Mouse (Mus musculus) bone marrow, adult 2 months (tissue): Measurements from ENCODE around the gene Fam84b. TPM values are rescaled to one million over a fixed set of nuclear protein-coding genes. Genes with fewer than 3 reads are reported as not detected.

Source experiments
- H3K27ac ChIP-seq: fragments of 200-500 bp; 2 replicates; pipeline ENCODE4 v1.5.1; 2012; ENCODE audit warnings: low read depth, mild to moderate bottlenecking, control low read depth, inconsistent platforms, low read length; ENCODE audit not compliant: control insufficient read depth, poor library complexity, insufficient read depth
- H3K4me1 ChIP-seq: fragments of 200-500 bp; 2 replicates; pipeline ENCODE4 v1.6.1; 2011; ENCODE audit warnings: low read length; ENCODE audit not compliant: control insufficient read depth, insufficient read depth
- H3K4me3 ChIP-seq: fragments of 200-500 bp; replicated peaks from 2 replicates; pipeline ENCODE3; 2011; ENCODE audit warnings: mild to moderate bottlenecking, low read depth, low read length, control low read depth; ENCODE audit not compliant: control insufficient read depth
- CTCF ChIP-seq: fragments of 200-500 bp; IDR thresholded peaks from 2 replicates; pipeline ENCODE4 v1.5.1; 2011; ENCODE audit warnings: low read length, control low read depth; ENCODE audit not compliant: control insufficient read depth, insufficient read depth
- POLR2A ChIP-seq: fragments of 200-500 bp; IDR thresholded peaks from 2 replicates; pipeline ENCODE4 v1.6.1; 2011; ENCODE audit warnings: low read depth, mild to moderate bottlenecking, control low read depth, low read length, borderline replicate concordance; ENCODE audit not compliant: control insufficient read depth
- WGBS: fragments of 180-500 bp; shearing (Covaris S2); methylation state at CpG from one replicate; pipeline ENCODE4 v1.1.7; 2018; 5-methylcytosine and 5-hydroxymethylcytosine counted together
- polyA plus RNA-seq: library from polyadenylated mRNA; stranded (reverse); fragments of >200 nt; gene quantifications from 2 replicates; pipeline ENCODE4 v1.2.4, GENCODE M21; 2011; ENCODE audit warnings: low replicate concordance; ENCODE audit not compliant: missing spikeins, insufficient read depth, insufficient read length

Gene Fam84b
- polyA plus RNA-seq, 1 experiment, result 1.8 TPM

DNA sequence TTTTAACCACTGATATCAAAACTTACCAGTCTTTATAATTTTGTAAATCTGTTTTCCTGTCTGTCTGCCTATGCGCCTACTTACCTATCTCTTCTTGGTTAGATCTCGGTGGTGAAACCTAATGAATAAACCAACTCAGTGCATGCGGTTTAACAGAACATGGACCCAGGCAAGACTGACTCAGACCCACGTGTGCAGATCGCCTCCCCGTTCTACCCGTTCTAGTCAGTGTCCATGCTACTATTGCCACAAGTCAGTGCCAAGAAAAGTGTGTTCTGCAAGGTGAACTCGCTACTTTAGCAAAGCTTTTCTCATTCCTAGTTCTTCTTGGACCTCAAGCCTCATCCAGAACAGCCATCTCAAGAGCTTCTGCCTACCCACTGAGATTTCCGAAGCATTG lies 15.9 kb downstream of the Fam84b start:
- no peak overlapping the region for H3K27ac ChIP-seq
- no peak overlapping the region for H3K4me3 ChIP-seq
- H3K4me1 ChIP-seq, result peaks cover 1% of the 10 kb centered on the region
- TF ChIP-seq CTCF (no peak), POLR2A (no peak)
- WGBS, result 81% methylated on average over 9 of the region's 9 CpGs

DNA sequence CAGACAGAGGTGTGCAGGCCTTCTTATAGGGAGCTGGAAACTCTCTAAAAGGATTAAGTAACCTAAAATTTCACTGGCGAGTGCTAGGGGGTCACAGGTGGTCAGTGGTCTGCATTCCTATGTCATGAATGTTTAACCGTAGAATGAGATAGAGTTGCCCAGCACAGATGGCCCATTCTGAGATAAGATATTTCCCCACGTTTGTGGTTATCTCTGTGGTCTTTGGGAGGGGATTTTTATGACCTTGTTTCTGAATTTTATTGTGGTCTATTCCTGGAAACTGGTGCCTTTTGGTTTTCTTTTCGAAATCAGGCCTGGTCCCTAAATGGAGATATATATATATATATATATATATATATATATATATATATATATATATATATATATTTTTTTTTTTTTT lies 17.3 kb downstream of the Fam84b start:
- H3K4me1 ChIP-seq, result peaks cover 1% of the 10 kb centered on the region
- TF ChIP-seq CTCF, result no peak
- TF ChIP-seq POLR2A, result no peak
- WGBS, result 19% methylated on average over 4 of the region's 4 CpGs
- no peak overlapping the region for H3K4me3 ChIP-seq
- H3K27ac ChIP-seq, result no peak overlapping the region

DNA sequence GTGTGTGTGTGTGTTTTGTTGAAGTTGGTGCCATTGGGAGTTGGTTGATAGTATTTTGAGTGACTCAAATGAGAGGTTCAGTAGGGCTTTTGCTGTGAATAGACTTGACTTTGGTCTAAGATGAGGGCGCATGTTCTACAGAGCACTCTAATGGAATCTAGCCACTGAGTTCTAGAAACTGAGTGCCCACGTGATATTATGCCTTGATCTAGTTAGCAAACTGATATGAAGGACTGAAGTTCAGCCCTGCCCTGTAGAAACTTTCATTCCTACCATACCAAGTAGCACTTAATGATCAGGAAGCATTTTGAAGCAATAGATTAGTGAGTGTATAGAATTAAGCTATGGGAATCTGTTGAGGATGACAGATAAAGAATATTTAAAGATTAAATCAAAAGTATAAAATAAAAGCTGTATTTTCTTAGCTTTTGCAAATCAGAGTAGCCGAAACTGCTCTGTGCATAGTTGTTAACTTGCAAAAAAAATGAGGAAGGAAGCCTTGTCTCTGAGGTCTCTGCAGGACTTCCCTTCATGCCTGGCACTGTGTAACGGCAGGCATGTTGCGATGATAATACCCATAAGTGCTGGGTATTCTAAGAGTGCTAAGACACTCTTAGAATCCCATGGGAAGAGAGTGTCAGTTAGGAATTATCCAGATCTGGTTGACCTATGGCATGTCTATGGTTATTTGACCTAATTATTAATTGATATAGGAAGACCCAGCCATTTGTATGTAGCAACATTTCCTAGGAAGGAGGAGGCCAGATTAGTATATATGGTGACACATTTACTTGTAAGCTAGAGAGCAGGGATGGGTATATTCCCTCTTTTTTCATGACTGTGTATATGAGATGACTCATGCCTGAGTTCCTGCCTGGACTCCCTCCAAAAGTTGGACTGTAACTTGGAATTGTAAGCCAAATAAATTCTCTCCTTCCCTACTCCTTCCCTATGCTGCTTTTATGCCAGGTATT lies 18.7 kb downstream of the Fam84b start:
- Histone ChIP-seq H3K4me1 (peaks cover 1% of the 10 kb centered on the region), H3K4me3 (no peak overlapping the region), H3K27ac (no peak overlapping the region)
- TF ChIP-seq CTCF (no peak), POLR2A (no peak)
- WGBS, result 20% methylated on average over 5 of the region's 5 CpGs

DNA sequence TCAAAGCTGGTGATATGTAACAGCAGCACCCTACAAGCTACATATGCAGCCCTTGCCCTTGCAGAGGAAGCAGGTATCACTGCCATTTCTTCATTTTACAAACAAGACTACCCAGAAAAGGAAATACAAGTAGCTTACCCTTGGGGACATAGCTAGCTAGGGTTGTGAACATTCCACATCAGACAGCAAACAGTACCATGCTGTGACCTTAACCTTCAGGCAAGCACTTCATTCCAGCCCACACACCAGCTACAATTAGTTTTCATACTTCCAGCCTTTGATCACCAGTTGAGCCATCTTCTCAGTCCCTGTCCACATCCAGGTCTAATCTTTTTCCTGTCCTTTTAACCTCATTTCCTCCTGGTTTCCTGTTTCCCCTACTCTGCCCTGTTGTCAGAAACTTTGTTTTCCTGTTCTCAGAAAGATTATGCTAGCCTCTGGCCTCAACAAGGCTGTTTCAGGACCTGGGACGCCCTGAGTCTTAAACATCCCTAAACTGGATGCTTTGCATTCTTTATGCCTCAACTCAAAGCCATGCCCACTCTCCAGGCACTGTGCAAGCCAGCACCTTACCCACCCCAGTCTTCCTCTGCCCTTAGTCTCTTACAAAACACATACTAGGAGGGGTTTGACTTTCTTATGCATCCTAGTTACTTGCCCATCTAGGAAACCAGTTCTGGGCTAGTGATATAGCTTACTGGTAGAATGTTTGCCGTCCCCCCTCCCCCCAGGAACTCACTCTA lies 19.9 kb downstream of the Fam84b start:
- H3K4me3 ChIP-seq, result no peak overlapping the region
- H3K27ac ChIP-seq, result no peak overlapping the region
- 18% methylated on average over 2 of the region's 2 CpGs for WGBS
- TF ChIP-seq CTCF (no peak), POLR2A (no peak)
- peaks cover 1% of the 10 kb centered on the region for H3K4me1 ChIP-seq

DNA sequence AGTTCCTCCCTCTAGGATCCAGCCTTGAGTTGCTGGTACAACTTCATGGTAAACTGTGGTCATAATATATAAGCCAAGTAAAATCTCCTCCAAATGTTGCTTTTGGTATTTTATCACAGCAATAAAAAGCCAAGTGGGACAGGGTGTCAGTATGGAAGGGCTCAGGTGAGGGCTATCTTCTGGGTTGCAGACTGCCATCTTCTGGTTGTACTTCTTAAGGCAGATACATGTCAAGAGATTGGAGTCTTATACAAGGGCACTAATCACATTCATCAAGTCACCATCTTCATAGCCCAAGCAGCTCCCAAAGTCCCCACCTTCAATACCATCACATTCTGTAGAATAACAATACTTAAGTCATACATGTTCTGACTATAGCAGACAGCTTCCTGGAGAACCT lies 21.0 kb downstream of the Fam84b start:
- H3K4me1 ChIP-seq, result peaks cover 1% of the 10 kb centered on the region; the same call in 1 of the 2 replicates

DNA sequence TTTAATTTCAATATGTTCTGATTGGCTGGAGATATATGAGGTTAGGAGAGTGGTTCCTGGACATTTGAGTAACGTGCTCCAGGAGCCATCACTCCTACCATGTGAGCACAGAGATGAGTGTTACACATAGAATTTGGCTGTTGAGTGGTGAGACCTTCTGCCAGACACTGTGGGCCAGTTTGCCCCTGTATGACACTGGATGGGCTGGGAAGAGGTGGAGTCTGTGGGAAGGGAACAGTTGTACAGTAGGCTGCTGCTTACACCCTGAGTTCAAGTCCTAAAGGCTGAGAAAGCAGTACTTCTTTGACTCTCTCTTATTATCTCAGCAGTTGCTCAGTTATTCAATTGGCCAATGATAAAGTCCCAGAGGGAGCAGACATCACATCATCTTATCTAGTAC lies 27.4 kb downstream of the Fam84b start:
- H3K27ac ChIP-seq, result no peak overlapping the region
- 53% methylated on average over 1 of the region's 1 CpGs for WGBS
- peaks cover 2% of the 10 kb centered on the region; the same call in 1 of the 2 replicates for H3K4me1 ChIP-seq
- H3K4me3 ChIP-seq, result no peak overlapping the region
- TF ChIP-seq POLR2A (no peak), CTCF (no peak)

More for the DNA sequence above, 21.0 kb downstream of the Fam84b start:
- no peak overlapping the region for H3K4me3 ChIP-seq
- no peak overlapping the region for H3K27ac ChIP-seq
- TF ChIP-seq POLR2A, result no peak

DNA sequence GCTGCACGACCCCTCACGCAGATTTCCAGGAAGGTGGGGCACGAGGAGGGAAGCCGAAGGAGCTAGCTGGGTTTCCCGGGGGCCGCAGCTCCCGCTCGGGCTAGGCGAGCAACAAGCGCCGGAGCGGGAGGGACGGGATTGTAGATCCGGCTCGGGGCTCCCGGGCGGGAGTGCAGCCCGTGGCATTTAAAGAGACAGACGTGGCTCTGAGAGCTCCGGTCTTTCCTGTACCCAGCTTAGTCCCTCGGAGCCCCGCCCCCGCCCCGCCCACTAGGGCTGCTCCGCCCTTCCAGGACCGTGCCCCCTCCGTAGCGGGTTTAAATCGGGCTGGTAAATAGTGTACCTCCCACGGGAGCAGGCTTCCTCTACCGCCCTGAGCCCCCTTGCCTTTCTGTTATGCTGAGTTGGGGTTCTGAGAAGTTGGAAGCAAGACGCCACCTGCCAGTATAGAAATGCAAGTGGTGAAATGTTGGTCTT lies 28.8 kb downstream of the Fam84b start:
- TF ChIP-seq POLR2A, result peak; percentile 52; the same call in 1 of the 2 replicates
- TF ChIP-seq CTCF, result no peak
- H3K27ac ChIP-seq, result peak overlapping the region; percentile 52
- H3K4me3 ChIP-seq, result peak overlapping the region; percentile 77
- H3K4me1 ChIP-seq, result peaks cover 2% of the 10 kb centered on the region; the same call in 1 of the 2 replicates
- WGBS, result under 1% methylated on average over 32 of the region's 32 CpGs

DNA sequence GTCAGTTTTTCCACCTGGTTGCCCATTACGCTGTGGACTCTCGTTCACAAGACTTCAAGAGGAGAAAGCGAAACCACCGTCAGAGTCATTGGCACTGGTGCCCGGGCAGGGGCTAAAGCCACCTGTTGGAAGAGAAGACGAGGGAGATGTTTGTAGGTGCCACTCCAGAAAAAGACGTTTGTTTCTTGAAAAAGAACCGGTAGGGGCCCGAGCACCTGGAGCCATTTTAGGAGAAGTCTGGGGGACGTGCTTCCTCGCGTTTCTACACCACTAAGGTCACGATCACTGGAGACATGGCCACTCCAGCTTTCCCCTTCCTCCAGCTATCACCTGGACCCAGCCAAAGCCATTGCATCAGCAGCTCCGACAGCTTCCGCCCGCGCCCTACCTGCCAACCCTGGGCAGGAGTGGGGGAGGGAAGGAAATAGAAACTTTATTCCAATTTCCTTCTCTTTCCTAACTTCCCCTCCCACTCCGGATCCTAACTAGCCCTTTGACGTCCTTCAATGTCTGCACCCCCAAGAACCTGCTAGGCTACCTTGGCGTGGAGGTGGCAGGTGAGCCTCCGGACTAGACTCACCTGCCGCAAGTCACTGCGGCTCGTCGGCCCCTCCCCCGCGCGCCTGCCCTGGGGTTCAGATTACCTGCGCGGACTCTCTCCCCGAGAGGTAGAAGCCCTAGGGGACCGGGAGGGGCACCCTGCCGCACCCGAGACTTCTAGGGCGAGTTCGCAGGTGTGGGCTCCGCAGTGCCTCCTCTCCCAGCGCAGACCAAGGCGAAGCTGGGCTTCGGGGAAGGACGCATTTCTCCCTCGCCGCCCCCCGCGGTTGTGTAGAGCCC lies 29.5 kb downstream of the Fam84b start:
- H3K4me1 ChIP-seq, result peaks cover 2% of the 10 kb centered on the region; the same call in 1 of the 2 replicates
- TF ChIP-seq POLR2A (no peak), CTCF (no peak)
- peak overlapping the region; percentile 52 for H3K27ac ChIP-seq
- WGBS, result 1% methylated on average over 45 of the region's 45 CpGs
- peak overlapping the region; percentile 77 for H3K4me3 ChIP-seq
